Comparison of ENCODE assay signal across 16 mouse cellular contexts in the genomic region with DNA sequence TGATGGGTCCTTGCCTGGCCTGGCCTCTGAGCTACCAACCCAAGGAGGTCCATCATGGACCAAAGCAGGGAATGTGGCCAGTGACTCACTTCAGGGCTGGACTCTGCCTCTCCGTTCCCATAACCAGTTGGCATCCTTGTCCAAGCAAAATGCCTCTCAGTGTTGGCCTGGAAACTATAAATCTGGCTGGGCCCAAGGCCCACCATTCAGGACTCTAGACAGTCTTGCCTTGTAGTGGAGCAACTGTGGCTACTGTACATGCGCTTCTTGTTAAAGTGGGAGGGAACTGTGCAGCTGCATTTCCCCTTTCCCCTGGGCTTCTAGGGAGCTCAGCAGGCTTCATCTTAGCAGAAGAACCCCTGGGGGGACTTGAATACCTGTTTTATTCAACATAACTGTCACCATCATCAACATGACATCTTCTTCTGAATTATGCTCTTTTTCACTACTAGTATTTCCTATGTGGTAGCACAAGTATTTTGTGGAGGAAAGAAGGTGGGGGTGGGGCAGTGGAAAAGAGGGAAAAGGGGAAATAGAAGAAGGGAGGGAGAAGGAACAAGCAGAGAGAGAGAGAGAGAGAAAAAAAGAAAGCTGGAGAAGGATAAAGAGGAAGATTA.
DNase-seq lines count a peak whose midpoint lies in the region; ATAC-seq lines count a peak whose summit lies in the region.
"Had no signal": no experiment of that assay in that cellular context is flagged by ENCODE, and none has a peak within 500 bp of the region (broad histone marks: within the 10 kb centered on the region; RNA-seq: fewer than 3 reads in every experiment).

No protein-coding gene starts in this region.

- H3K4me3 ChIP-seq in heart, embryonic 10.5 days = no peak overlapping the region
- H3K4me3 ChIP-seq: embryonic facial prominence, embryonic 13.5 days; forebrain, embryonic 12.5 days; liver, embryonic 13.5 days; midbrain, embryonic 13.5 days had no signal

- H3K36me3 ChIP-seq in heart, embryonic 10.5 days = no peaks in the 10 kb centered on the region
- H3K36me3 ChIP-seq: embryonic facial prominence, embryonic 13.5 days; liver, embryonic 13.5 days had no signal

- 85% methylated on average over 2 of the region's 2 CpGs for WGBS in heart, embryonic 10.5 days

- no peak overlapping the region for H3K27ac ChIP-seq in heart, embryonic 10.5 days
- H3K27ac ChIP-seq: embryonic facial prominence, embryonic 13.5 days; forebrain, embryonic 12.5 days; liver, embryonic 13.5 days; midbrain, embryonic 13.5 days; stomach, postnatal 0 days had no signal

- H3K4me1 ChIP-seq in heart, embryonic 10.5 days = peaks cover 61% of the 10 kb centered on the region

- DNase-seq in heart, adult 11 months = peak; percentile 88
- no peak for DNase-seq in heart, embryonic 10.5 days (ENCODE audit: low spot score)
- peak; percentile 50 to 51 for DNase-seq in spleen, postnatal 36 days (ENCODE audit: low spot score in 2 of 2)
- DNase-seq in spleen, postnatal 10 days (ENCODE audit: low spot score in 2 of 2) = no peak
- peak; percentile 57 for DNase-seq in brain, adult 2 months (ENCODE audit: low read depth, low spot score)
- no peak for DNase-seq in heart, adult 8-10 months (ENCODE audit: low spot score)
- DNase-seq: adrenal gland, postnatal 10 days; kidney, adult 2 months; kidney, postnatal 4 days; liver, embryonic 13.5 days; thymus, postnatal 25 days had no signal

- ATAC-seq in monocyte, adult 5-6 weeks (replicated peaks; ENCODE audit: insufficient number of reproducible peaks, low FRiP score, low TSS enrichment, poor library complexity, severe bottlenecking) = no peak
- ATAC-seq: midbrain, embryonic 13.5 days had no signal

- no peaks in the 10 kb centered on the region for H3K9me3 ChIP-seq in heart, embryonic 10.5 days
- H3K9me3 ChIP-seq: embryonic facial prominence, embryonic 13.5 days; forebrain, embryonic 12.5 days; liver, embryonic 13.5 days; midbrain, embryonic 13.5 days had no signal

- no peaks in the 10 kb centered on the region for H3K27me3 ChIP-seq in heart, embryonic 10.5 days (ENCODE audit: insufficient read depth, poor library complexity, severe bottlenecking)
- H3K27me3 ChIP-seq: embryonic facial prominence, embryonic 13.5 days; forebrain, embryonic 12.5 days; liver, embryonic 13.5 days; midbrain, embryonic 13.5 days had no signal

Comparison
In these comparisons a context has a peak if more than half of its experiments do, and no peak if none do; other contexts are left out.
1. DNase-seq: peak in heart, adult 11 months (single experiment), spleen, postnatal 36 days (2 of 2) and brain, adult 2 months (single experiment); none in heart, embryonic 10.5 days (single experiment), spleen, postnatal 10 days (0 of 2) and heart, adult 8-10 months (single experiment).